Mouse (Mus musculus) cortical plate, adult 2 months (tissue): ENCODE data around the gene Kcnj16. TPM values are rescaled to one million over a fixed set of nuclear protein-coding genes. Genes with fewer than 3 reads are reported as not detected.
A peak's percentile ranks its signal among the peaks of the same experiment; 100 is the strongest.

Experiments
- H3K27ac ChIP-seq: fragments of 200-500 bp; 2 replicates; pipeline ENCODE4 v1.5.1; 2012; ENCODE audit warnings: low read length, control low read depth, inconsistent platforms; ENCODE audit not compliant: insufficient read depth
- H3K4me1 ChIP-seq: fragments of 200-500 bp; 2 replicates; pipeline ENCODE4 v1.6.1; 2011; ENCODE audit warnings: low read length; ENCODE audit not compliant: control insufficient read depth, insufficient read depth
- H3K4me3 ChIP-seq: fragments of 200-500 bp; 2 replicates; pipeline ENCODE4 v1.5.1; 2011; ENCODE audit warnings: mild to moderate bottlenecking, low read length, control low read depth; ENCODE audit not compliant: insufficient read depth
- CTCF ChIP-seq: fragments of 200-500 bp; IDR thresholded peaks from 2 replicates; pipeline ENCODE4 v1.5.1; 2011; ENCODE audit warnings: mild to moderate bottlenecking, control low read depth, low read length; ENCODE audit not compliant: insufficient read depth; ENCODE audit errors: extremely low read depth
- POLR2A ChIP-seq: fragments of 200-500 bp; IDR thresholded peaks from 2 replicates; pipeline ENCODE4 v1.6.1; 2011; ENCODE audit warnings: mild to moderate bottlenecking, low read length, control low read depth; ENCODE audit not compliant: insufficient read depth; ENCODE audit errors: extremely low read depth
- polyA plus RNA-seq: library from polyadenylated mRNA; depleted of rRNA; stranded (reverse); fragments of >200 nt; gene quantifications from 2 replicates; pipeline ENCODE4 v1.2.3, GENCODE M21; 2012

Gene Kcnj16
- polyA plus RNA-seq, 1 experiment, result 16.8 TPM

GRCm38 (mm10) chr11:110985508-110985907 lies 17.7 kb downstream of the Kcnj16 start:
- H3K4me3 ChIP-seq, result no peak overlapping the region
- TF ChIP-seq CTCF, result no peak
- no peak overlapping the region for H3K27ac ChIP-seq
- no peaks in the 10 kb centered on the region for H3K4me1 ChIP-seq

GRCm38 (mm10) chr11:110985949-110986348 lies 18.1 kb downstream of the Kcnj16 start:
- no peak overlapping the region for H3K4me3 ChIP-seq
- H3K4me1 ChIP-seq, result no peaks in the 10 kb centered on the region
- no peak for TF ChIP-seq CTCF
- no peak for TF ChIP-seq POLR2A
- H3K27ac ChIP-seq, result no peak overlapping the region

GRCm38 (mm10) chr11:110993616-110994015 lies 25.8 kb downstream of the Kcnj16 start:
- no peak for TF ChIP-seq CTCF
- TF ChIP-seq POLR2A, result no peak
- no peaks in the 10 kb centered on the region for H3K4me1 ChIP-seq
- 0 out of 2 replicates have a peak overlapping the region, but pooled peaks have one; percentile 61 for H3K27ac ChIP-seq
- H3K4me3 ChIP-seq, result no peak overlapping the region

GRCm38 (mm10) chr11:110997211-110997610 lies 29.4 kb downstream of the Kcnj16 start:
- TF ChIP-seq POLR2A (no peak), CTCF (no peak)
- Histone ChIP-seq H3K4me1 (no peaks in the 10 kb centered on the region), H3K27ac (peak overlapping the region; percentile 70; the same call in 1 of the 2 replicates), H3K4me3 (peak overlapping the region; percentile 38)

GRCm38 (mm10) chr11:111005103-111005502 lies 37.3 kb downstream of the Kcnj16 start:
- TF ChIP-seq CTCF (no peak), POLR2A (no peak)
- Histone ChIP-seq H3K4me1 (no peaks in the 10 kb centered on the region), H3K27ac (no peak overlapping the region)

GRCm38 (mm10) chr11:111009471-111009870 lies 41.6 kb downstream of the Kcnj16 start:
- H3K4me3 ChIP-seq, result no peak overlapping the region
- H3K4me1 ChIP-seq, result no peaks in the 10 kb centered on the region
- TF ChIP-seq CTCF (no peak), POLR2A (no peak)
- H3K27ac ChIP-seq, result no peak overlapping the region

More at GRCm38 (mm10) chr11:111005103-111005502, 37.3 kb downstream of the Kcnj16 start:
- no peak overlapping the region for H3K4me3 ChIP-seq

- TF ChIP-seq POLR2A (no peak), CTCF (no peak)
- no peak overlapping the region for H3K27ac ChIP-seq
Observed at GRCm38 (mm10) chr11:111016206-111016605, 48.4 kb downstream of the Kcnj16 start.

GRCm38 (mm10) chr11:111020211-111020610 lies 52.4 kb downstream of the Kcnj16 start:
- H3K4me1 ChIP-seq, result no peaks in the 10 kb centered on the region

More at GRCm38 (mm10) chr11:111016206-111016605, 48.4 kb downstream of the Kcnj16 start:
- H3K4me1 ChIP-seq, result no peaks in the 10 kb centered on the region
- no peak overlapping the region for H3K4me3 ChIP-seq

GRCm38 (mm10) chr11:111022681-111023281 lies 54.9 kb downstream of the Kcnj16 start:
- H3K4me3 ChIP-seq, result no peak overlapping the region
- TF ChIP-seq POLR2A (no peak), CTCF (no peak)

More at GRCm38 (mm10) chr11:111020211-111020610, 52.4 kb downstream of the Kcnj16 start:
- Histone ChIP-seq H3K4me3 (no peak overlapping the region), H3K27ac (no peak overlapping the region)
- TF ChIP-seq POLR2A (no peak), CTCF (no peak)

GRCm38 (mm10) chr11:111042175-111042574 lies 74.3 kb downstream of the Kcnj16 start:
- no peak overlapping the region for H3K4me3 ChIP-seq
- H3K4me1 ChIP-seq, result no peaks in the 10 kb centered on the region
- TF ChIP-seq POLR2A (no peak), CTCF (peak; percentile 6; the same call in 1 of the 2 replicates)
- H3K27ac ChIP-seq, result no peak overlapping the region

More at GRCm38 (mm10) chr11:111022681-111023281, 54.9 kb downstream of the Kcnj16 start:
- Histone ChIP-seq H3K27ac (no peak overlapping the region), H3K4me1 (no peaks in the 10 kb centered on the region)

- TF ChIP-seq CTCF (no peak), POLR2A (no peak)
- no peaks in the 10 kb centered on the region for H3K4me1 ChIP-seq
- H3K4me3 ChIP-seq, result no peak overlapping the region
- H3K27ac ChIP-seq, result no peak overlapping the region
Observed at GRCm38 (mm10) chr11:111043298-111043697, 75.5 kb downstream of the Kcnj16 start.
